Mouse (Mus musculus) erythroid progenitor cell, adult 5-6 weeks (primary cell): ENCODE measurements around the gene Rs1. TPM values are rescaled to one million over a fixed set of nuclear protein-coding genes. Genes with fewer than 3 reads are reported as not detected.
A peak's percentile ranks its signal among the peaks of the same experiment; 100 is the strongest.
"Not testable (repeated sequence)": the region's sequence is repeated elsewhere in the genome, so short reads cannot be mapped to it uniquely, and the experiment has no call there.

Experiments used
- ATAC-seq: replicated peaks from 2 replicates; pipeline ENCODE4 v1.8.0; 2016; ENCODE audit warnings: moderate number of reproducible peaks, mild to moderate bottlenecking, moderate TSS enrichment, inconsistent platforms; ENCODE audit not compliant: poor library complexity, low FRiP score, severe bottlenecking
- total RNA-seq, 2 experiments: library from RNA; stranded (forward) in 1 of 2; stranded (reverse) in 1 of 2; fragments of 150-400 nt in 1 of 2; fragments of 186-747, 209-891 nt in 1 of 2; gene quantifications; 2 replicates each; pipeline versions ENCODE4 v1.2.3 to v1.2.4; 2015 to 2017; ENCODE audit warnings: low replicate concordance in 2 of 2

The Rs1 gene
- total RNA-seq (2015; ENCODE audit: low replicate concordance) (not detected in 2 replicates), total RNA-seq (2017; ENCODE audit: low replicate concordance) (not detected in 2 replicates)

DNA sequence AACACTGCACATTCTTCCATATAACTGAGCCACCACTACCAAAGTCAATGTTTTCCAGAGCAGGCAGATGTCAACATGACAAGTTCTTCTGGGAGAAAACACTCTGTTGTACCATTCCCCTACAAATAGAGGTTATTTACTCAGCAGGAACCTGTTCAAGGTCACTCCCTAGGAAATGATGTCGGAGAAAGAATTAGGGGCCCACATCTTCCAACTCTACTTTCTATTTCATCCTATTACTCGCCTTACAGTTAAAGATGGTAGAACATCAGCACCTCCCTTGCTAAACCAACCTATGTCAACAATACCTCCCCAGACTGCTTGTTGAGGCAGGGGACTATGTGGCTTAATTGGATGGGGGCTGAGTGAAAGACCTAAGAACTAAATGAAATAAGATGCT is at the start of gene Rs1:
TSS of gene Rs1 (plus strand) at position 301 of the 400 bp plus-strand sequence.
- no peak for ATAC-seq

DNA sequence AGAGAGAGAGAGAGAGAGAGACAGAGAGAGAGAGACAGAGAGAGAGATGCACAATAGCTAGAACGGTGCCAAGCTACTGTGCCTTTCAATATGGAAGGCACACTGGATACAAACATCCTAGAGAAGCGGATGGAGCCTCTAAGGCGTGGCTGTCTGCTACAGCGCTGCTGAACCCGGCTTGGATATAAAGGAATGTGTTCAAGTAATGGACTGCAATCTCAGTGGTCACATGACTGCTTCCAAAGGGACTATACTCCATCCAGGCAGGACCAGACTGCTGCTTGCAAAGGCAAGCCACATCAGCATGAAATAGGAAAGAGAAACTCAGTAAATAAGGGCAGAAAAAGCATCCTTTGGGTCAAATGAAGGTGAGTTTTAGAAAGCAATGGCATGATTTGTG is 32.2 kb upstream of the Rs1 start, which contains the start of gene Ppef1:
TSS of gene Ppef1 (minus strand) at position 116 of the 400 bp plus-strand sequence.
- no peak for ATAC-seq

DNA sequence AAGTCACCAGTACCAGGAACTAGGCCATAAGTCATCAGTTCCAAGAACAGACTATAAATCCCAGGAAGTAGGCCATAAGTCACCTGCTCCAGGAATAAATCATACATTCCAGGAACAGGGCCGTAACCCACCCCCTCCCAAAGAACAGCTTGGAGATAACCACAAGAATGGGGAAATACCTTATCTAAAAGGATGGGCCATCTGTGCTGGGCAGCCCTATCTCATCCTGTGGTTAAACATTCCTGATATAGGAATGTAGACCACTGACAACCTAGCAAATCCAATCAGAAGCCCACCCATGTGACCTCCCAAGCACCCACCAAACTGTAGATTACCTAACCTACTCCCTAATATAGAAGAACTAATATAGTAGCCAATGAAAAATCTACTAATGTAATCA is 22.4 kb upstream of the Rs1 start:
- ATAC-seq: no peak

DNA sequence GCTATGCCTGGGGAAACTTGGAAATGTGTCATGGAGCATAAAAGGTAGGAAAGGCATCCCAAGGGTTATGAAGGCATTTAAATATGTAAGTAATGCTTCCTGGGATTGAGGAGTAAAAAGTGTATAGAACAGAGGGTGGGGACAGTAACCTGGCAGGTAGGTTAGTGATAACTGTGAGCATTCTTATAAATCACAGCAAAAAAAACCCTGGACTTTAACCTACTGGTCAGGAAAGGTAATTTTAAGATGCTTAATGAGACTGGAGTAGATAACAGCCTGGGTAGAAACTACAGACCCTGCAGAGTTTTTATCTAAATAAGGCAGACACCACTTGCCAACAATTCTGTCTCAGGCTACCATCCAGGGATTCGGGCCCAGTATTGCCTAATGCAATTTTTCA is 19.2 kb upstream of the Rs1 start:
- ATAC-seq: no peak

DNA sequence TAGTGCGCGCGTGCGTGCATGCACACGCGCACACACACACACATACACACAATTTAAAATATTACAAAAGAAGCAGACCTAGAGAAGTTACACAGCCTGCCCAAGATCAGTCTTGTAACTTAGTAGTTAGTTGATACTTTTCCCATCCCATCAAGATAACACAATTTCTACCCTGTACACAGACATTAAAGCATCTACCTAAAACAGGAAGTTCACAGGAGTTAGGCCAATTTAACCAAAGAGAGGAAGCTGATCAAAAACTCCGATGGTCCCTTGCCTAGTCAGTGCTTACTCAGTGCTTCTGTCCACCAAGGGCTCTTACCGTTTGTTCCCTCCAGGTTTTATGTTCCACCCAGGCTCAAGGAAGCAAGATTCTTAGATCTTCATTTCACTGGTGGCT is 17.0 kb upstream of the Rs1 start:
- no peak for ATAC-seq

DNA sequence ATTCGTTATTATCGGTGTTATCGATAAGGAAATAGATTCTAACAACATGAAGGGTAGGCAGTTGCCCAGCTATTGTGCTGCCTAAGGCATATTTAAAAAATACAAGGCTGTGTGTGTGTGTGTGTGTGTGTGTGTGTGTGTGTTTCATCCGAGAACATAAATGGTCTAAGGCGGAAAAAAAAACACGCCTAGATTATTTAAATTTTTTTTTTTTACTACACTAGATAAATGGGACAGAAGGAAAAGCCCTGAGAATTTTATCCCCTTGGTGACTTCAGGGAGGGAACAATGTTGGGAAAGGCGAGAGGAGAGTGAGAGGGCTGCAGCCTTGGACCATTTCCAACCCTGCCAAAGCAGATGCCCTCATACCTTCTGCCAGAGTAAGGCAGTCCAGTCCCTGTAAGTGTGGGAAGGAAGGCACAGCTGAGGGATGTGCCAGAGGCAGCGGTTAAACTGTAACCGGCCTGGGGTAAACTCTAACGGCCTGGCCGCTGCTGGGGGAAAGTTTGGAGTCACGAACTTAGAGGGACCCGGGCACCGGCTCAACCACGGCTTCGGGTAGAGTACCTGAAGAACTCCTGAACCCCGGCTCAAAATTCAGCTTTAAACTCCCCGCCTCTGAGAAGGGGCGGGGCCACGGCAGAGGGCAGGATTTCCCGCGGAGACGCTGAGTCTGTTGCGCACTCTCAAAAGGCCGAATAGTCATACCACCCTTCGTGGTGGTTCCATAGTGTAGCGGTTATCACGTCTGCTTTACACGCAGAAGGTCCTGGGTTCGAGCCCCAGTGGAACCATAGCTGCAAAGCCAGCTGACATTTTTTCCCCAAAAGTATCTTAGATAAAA is 2.2 kb upstream of the Rs1 start:
- peak; percentile 96 for ATAC-seq

DNA sequence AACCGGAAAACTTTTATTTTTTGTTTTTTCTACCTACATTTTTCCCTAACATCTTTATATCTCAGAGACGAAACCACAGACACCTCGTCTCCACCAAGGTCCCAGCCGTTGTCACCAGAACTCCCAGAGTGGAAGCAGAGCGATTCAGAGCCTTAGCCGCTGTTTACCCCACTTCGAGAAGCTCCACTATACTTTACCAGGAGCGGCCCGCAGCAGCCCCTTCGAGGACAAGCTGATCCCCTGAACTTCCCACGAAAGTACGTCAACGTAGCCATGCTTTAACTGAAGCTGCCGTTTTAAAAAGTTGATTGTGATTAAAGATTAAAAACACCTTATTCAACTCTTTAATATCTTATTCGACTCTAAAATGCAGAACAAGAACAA is 1.6 kb upstream of the Rs1 start:
- ATAC-seq: peak; percentile 73

DNA sequence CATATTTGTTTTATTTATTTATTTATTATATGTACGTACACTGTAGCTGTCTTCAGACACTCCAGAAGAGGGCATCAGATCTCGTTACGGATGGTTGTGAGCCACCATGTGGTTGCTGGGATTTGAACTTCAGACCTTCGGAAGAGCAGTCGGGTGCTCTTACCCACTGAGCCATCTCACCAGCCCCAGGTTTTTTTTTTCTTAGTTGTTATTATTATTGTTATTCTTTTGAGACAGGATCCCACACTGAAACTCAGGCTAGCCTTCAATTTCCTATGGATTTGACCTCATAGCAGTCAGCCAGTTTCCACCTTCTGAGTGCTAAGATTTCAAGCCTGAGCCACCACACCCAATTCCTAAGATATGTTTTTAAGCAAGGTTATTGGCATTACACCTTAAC is 1.8 kb downstream of the Rs1 start:
- ATAC-seq: not testable (repeated sequence)

DNA sequence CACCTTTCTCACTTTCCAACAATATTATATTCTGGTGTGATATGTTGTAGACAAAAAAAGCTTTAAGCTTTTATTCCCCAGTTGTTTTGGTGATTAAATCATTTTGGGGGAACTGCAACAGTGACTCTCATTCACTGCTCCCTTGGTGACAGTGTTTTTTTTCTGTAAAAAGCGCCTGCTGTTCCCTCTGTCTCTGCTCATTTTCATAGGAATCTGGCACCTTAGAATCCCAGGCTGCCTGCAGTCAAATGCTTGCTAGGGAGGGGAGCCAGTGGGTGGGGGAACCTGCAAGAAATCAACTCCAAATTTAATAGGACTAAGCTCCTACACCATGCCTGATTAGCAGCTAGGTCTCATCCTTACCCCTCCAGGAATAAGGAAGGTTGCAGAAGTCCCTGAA is 5.2 kb downstream of the Rs1 start:
- no peak for ATAC-seq

DNA sequence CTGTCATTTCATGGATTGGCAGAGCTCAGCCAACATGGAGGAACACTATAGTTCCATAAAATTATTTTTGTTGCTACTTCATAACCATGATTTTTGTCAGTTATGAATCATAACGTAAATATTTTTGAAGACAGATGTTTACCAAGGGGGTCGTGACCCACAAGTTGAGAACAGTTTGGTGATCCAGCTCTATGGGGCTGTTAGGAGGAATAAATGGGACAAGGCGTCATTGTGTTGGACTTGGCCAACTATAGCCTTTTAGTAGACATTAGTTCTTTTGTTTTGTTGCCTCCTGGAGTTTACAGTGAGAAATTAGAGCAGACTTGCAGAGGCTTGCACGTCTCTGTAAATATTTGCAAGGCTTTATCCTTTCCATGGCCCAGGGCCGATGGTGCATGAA is 14.5 kb downstream of the Rs1 start:
- no peak for ATAC-seq

DNA sequence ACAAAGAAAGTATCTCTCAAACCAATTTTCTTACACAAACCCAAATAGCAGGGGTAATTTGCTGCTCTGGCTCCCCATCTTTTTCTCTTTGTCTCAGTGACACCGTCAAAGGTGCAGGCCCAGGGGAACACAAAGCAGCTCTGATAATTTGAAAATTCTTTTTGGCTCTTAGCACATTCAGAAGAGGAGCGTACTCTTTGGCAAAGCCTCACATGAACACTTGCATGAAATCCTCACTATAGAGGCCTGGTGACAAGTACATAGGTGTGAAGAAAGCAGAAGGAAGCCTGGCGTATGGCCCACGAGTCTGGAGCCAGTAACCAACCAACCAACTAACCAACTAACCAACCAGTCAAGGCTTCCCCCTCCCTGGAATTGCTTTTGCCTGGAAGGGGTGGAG is 27.1 kb downstream of the Rs1 start:
- ATAC-seq: no peak

DNA sequence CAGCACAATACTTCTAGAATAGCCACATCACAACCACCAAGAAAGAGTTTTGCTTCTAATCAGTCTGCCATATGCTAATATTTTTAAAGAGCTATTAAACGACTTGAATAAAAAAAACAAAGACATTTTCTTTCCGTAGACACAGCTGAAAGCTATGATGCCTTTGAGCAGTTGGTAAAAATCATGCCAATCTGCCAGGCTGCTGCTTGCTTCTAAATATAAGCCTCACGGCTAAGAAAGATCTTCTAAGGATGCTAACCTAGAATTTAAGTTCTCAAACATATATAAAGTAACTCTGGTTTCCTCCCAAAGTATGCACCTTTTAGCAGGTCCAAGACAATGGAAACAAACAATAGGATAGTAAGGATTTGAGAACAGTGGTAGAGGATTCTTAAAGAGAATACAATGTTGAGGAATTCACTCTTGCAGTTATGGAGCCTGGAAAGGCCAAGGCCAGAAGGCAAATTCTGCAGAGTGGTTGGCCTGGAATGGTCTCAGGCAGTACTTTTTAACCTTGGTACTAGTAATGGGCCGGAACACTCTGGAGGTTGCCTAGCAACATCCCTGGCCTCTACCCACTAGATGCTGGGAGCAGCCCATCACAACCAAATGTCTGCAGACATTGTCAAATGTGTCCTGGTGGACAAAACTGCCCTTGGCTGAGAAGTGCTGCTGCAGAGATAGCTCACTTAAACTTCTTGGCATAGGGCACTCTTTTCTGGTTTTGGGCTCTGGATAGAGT is 36.8 kb downstream of the Rs1 start:
- ATAC-seq: no peak

DNA sequence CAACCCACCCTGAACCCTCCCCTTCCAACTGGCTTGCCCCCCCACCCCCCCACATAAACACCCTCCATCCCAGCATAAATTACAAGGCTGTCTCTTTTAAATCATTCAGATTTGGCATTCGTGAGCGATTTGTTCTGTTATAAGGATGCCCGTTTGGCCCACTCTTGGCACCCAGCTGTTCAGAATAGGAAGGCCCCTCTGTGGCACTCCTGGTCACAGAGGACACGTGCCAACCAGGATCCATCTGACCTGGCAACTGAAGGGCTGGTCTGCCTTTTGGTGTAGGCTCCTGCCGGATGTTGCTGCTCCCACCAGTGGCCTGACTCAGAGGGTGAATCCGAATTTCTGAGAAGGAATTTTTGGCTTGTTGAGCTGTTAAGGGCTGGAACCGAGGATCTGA is 40.4 kb downstream of the Rs1 start:
- ATAC-seq: no peak

Other genes starting within 250 kb of the Rs1 start
- gene Ppef1, start 32.2 kb upstream of the Rs1 start, total RNA-seq (2015; ENCODE audit: low replicate concordance): not detected in 2 replicates
- not detected in 2 replicates for gene Ppef1, start 32.2 kb upstream of the Rs1 start, total RNA-seq (2017; ENCODE audit: low replicate concordance)
- gene Gja6, start 139.0 kb downstream of the Rs1 start, total RNA-seq (2015; ENCODE audit: low replicate concordance): 1.4 TPM in 1 of 2 replicates, not detected in the other
- gene Gja6, start 139.0 kb downstream of the Rs1 start, total RNA-seq (2017; ENCODE audit: low replicate concordance): not detected in 2 replicates
- gene Cdkl5, start 226.7 kb downstream of the Rs1 start, total RNA-seq (2015; ENCODE audit: low replicate concordance): 0.84 TPM in 1 of 2 replicates, not detected in the other
- gene Cdkl5, start 226.7 kb downstream of the Rs1 start, total RNA-seq (2017; ENCODE audit: low replicate concordance): 0.13 TPM in 1 of 2 replicates, not detected in the other